Mouse (Mus musculus): ENCODE data around the gene Zyx. TPM values are rescaled to one million over a fixed set of nuclear protein-coding genes. Genes with fewer than 3 reads are reported as not detected.
A peak's percentile ranks its signal among the peaks of the same experiment; 100 is the strongest.

Gene Zyx
- polyA plus RNA-seq, 1 experiment from 2014 or later: 60.2 TPM

DNA sequence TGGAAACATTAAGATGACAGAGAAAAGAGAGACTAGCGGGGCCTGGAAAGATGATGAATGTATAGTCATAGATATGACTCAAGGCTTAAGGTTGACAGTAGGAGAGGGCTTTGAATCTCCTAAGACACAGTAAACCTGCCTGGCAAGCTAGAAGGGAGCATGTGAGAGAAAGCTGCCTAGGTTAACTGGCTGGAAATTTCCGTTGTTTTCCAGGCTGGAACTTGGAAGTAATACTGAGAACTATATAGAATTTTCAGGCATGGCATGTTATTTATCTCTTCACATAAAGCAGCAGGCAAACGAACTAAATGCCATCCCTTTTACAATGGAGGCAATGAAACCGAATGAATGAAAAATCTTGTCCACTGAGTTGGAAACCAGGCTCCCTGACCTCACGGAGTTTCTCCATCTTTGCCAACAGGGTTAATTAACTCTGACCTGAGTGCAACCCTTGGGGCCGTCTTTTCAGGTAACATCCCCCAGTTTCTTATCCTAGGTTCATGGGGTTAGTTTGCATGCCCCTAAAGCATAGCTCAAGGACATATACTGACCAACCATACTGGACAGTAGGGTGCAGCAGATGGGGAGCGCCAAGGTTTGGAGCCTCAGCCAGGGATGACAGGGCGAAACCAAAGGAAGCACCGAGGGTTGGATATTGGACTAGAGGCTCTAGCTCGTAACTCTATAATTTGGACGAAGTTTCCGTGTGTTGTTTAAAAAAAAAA is 987 bp upstream of the Zyx start:
- Histone ChIP-seq H3K4me1 (ENCODE audit: control insufficient read depth, insufficient read depth, low read length) (peaks cover 6% of the 10 kb centered on the region), H3K36me3 (ENCODE audit: control insufficient read depth, insufficient read depth, low read length) (no peaks in the 10 kb centered on the region), H3K27me3 (ENCODE audit: control insufficient read depth, insufficient read depth, low read length) (no peaks in the 10 kb centered on the region), H3K9ac (ENCODE audit: low read length) (no peak overlapping the region), H3K4me2 (peak overlapping the region; percentile 80; the same call in 1 of the 2 replicates), H3K9me3 (ENCODE audit: control insufficient read depth, low read length) (no peaks in the 10 kb centered on the region), H3K27ac (ENCODE audit: low read depth, low read length) (no peak overlapping the region), H3K4me3 (ENCODE audit: low read depth, low read length) (no peak overlapping the region)
- no peak for ATAC-seq (ENCODE audit: low FRiP score)
- 37% methylated on average over 12 of the region's 12 CpGs for WGBS
- peak; percentile 81 for DNase-seq (ENCODE audit: low spot score, missing footprints)

DNA sequence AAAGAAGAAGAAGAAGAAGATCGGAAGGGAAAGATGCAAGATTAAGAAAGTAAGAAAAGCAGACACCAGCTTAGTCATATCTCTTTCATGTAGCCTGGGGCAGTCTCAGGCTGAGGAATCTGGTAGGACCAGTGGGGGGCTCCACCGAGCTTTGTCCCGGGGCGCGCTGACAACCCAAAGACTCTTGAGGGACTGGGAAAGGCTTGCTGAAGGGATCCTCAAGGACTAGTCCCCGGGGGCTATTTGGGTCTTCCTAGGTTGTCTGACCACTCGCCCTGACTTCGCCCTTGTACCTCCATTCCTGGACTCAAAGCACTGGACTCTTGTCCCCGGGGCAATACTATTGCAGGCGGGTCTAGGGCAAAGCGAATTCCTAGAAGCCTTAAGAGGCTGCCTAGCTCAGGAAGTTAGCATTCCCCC is 414 bp upstream of the Zyx start:
- peak overlapping the region; percentile 80 for H3K4me2 ChIP-seq
- DNase-seq (ENCODE audit: low spot score, missing footprints) (no peak), ATAC-seq (ENCODE audit: low FRiP score) (peak; percentile 30)
- H3K9me3 ChIP-seq (ENCODE audit: control insufficient read depth, low read length): no peaks in the 10 kb centered on the region
- H3K27ac ChIP-seq (ENCODE audit: low read depth, low read length): peak overlapping the region; percentile 88
- H3K4me1 ChIP-seq (ENCODE audit: control insufficient read depth, insufficient read depth, low read length): peaks cover 6% of the 10 kb centered on the region
- H3K9ac ChIP-seq (ENCODE audit: low read length): peak overlapping the region; percentile 89
- H3K36me3 ChIP-seq (ENCODE audit: control insufficient read depth, insufficient read depth, low read length): no peaks in the 10 kb centered on the region
- H3K27me3 ChIP-seq (ENCODE audit: control insufficient read depth, insufficient read depth, low read length): no peaks in the 10 kb centered on the region
- WGBS: 1% methylated on average over 11 of the region's 11 CpGs
- peak overlapping the region; percentile 80 for H3K4me3 ChIP-seq (ENCODE audit: low read depth, low read length)

DNA sequence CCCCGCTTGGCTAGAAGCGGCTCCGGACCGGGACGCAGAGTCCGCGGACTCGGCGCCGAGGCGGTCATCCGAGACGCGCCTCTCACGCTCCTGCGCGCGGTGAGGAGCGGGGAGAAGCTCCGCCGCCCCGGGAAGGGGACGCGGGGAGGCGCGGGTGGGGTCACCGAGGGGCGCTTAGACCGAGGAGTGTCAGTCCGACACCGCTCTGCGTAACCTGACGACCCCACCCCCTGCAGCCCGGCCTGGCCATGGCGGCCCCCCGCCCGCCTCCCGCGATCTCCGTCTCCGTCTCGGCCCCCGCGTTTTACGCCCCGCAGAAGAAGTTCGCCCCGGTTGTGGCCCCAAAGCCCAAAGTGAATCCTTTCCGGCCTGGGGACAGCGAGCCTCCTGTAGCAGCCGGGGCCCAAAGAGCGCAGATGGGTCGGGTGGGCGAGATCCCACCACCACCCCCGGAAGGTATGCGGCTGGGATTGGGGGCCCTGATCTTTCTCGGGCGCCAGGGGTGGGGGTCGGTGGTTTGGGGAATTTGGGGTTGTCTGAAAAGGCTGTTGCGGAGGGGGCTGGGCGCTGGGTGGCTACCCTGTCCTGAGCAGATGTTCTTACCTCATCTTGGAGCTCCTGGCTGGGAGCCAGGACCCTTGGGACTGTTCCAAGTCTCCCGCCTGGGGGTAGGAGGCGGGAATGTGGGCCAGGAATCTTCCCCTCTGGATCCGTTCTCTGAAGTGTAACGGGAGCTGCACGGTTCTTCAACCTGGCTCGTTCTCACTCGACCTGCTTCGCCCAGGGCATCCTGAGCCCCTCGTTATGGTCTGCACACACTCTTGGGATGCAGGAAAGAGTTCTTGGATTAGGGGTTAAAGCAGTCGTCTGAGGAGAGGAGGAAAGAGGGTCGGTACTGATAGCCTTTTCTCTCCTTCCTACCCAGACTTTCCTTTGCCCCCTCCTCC is 864 bp downstream of the Zyx start:
- no peaks in the 10 kb centered on the region for H3K27me3 ChIP-seq (ENCODE audit: control insufficient read depth, insufficient read depth, low read length)
- H3K36me3 ChIP-seq (ENCODE audit: control insufficient read depth, insufficient read depth, low read length): no peaks in the 10 kb centered on the region
- ATAC-seq (ENCODE audit: low FRiP score) (peak; percentile 71), DNase-seq (ENCODE audit: low spot score, missing footprints) (peak; percentile 95)
- peak overlapping the region; percentile 80 for H3K4me3 ChIP-seq (ENCODE audit: low read depth, low read length)
- H3K27ac ChIP-seq (ENCODE audit: low read depth, low read length): peak overlapping the region; percentile 88
- under 1% methylated on average over 60 of the region's 72 CpGs for WGBS
- H3K4me2 ChIP-seq: peak overlapping the region; percentile 80
- H3K9ac ChIP-seq (ENCODE audit: low read length): peak overlapping the region; percentile 89
- H3K4me1 ChIP-seq (ENCODE audit: control insufficient read depth, insufficient read depth, low read length): peaks cover 6% of the 10 kb centered on the region
- H3K9me3 ChIP-seq (ENCODE audit: control insufficient read depth, low read length): no peaks in the 10 kb centered on the region

DNA sequence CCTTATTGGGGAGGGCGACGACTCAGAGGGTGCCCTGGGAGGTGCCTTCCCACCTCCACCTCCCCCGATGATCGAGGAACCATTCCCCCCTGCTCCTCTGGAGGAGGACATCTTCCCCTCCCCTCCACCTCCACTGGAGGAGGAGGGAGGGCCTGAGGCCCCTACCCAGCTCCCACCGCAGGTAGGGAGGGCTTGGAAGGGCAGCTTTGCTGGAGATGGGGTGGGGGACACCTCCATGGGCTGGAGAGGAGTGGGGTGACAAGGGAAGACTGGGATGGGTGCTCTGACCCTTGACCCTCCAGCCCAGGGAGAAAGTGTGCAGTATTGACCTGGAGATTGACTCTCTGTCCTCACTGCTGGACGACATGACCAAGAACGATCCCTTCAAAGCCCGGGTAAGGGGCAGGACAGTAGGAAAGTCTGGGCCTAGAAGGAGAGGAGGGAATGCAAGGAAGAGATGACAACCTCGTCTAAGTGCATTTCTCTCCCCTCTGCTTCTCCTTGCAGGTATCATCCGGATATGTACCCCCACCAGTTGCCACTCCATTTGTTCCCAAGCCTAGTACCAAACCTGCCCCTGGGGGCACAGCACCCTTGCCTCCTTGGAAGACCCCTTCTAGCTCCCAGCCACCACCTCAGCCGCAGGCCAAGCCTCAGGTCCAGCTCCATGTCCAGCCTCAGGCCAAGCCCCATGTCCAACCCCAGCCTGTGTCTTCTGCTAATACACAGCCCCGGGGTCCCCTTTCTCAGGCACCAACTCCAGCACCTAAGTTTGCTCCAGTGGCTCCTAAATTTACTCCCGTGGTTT is 1.7 kb downstream of the Zyx start:
- peak overlapping the region; percentile 80 for H3K4me2 ChIP-seq
- H3K9me3 ChIP-seq (ENCODE audit: control insufficient read depth, low read length): no peaks in the 10 kb centered on the region
- H3K9ac ChIP-seq (ENCODE audit: low read length): peak overlapping the region; percentile 89
- peaks cover 6% of the 10 kb centered on the region for H3K4me1 ChIP-seq (ENCODE audit: control insufficient read depth, insufficient read depth, low read length)
- WGBS: 41% methylated on average over 13 of the region's 13 CpGs
- DNase-seq (ENCODE audit: low spot score, missing footprints) (peak; percentile 69), ATAC-seq (ENCODE audit: low FRiP score) (no peak)
- H3K36me3 ChIP-seq (ENCODE audit: control insufficient read depth, insufficient read depth, low read length): peaks cover 3% of the 10 kb centered on the region
- no peaks in the 10 kb centered on the region for H3K27me3 ChIP-seq (ENCODE audit: control insufficient read depth, insufficient read depth, low read length)
- no peak overlapping the region; the same call in 1 of the 2 replicates for H3K27ac ChIP-seq (ENCODE audit: low read depth, low read length)
- peak overlapping the region; percentile 80 for H3K4me3 ChIP-seq (ENCODE audit: low read depth, low read length)

DNA sequence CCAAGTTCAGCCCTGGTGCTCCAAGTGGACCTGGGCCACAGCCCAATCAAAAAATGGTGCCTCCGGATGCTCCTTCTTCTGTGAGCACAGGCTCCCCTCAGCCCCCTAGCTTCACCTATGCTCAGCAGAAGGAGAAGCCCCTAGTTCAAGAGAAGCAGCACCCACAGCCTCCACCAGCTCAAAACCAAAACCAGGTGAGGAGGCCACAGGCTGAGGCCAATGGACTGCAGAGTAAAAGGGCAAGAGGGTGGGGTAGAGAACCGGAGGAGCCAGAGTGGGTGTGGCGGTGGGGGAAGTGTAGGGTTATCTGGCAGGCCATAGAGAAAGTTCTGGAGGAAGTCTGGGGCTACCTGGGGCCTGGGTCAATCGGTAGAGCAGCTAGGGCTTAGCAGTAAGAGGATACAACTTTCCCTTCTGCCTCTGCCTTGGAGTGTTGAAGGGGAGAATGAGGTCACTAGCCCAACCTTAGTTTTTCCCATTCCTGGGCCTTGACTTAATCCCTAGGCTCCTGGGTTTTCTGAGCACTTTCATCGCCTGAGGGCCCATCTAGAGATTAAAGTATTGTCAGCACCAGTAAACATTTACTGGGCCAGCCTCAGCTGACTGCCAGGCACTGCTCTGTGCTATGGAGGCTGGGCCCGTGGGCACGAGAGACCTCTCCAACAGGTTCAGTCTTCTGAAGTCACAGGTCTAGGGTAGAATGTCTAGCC is 2.5 kb downstream of the Zyx start:
- H3K36me3 ChIP-seq (ENCODE audit: control insufficient read depth, insufficient read depth, low read length): peaks cover 8% of the 10 kb centered on the region

DNA sequence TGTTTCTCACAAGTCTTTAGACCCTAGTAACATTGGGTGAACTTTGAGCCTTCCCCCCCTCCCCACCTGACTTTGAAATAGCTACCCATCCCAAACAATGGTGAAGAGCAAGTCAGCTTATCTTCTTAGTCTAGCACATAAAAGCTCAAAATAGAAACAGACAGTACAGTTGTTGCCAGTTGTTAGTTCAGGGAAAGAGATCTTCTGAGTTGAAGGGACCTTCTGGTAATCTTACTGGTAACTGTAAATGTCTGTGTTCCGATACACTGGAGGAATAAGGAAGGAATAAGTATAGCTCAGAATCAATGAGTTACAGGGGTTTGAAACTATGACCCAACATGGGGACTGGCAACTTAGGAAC is 3.0 kb downstream of the Zyx start:
- no peak overlapping the region for H3K27ac ChIP-seq (ENCODE audit: low read depth, low read length)
- H3K4me1 ChIP-seq (ENCODE audit: control insufficient read depth, insufficient read depth, low read length): peaks cover 6% of the 10 kb centered on the region
- H3K4me3 ChIP-seq (ENCODE audit: low read depth, low read length): no peak overlapping the region
- H3K9me3 ChIP-seq (ENCODE audit: control insufficient read depth, low read length): no peaks in the 10 kb centered on the region
- H3K36me3 ChIP-seq (ENCODE audit: control insufficient read depth, insufficient read depth, low read length): peaks cover 8% of the 10 kb centered on the region
- 94% methylated on average over 1 of the region's 1 CpGs for WGBS
- H3K4me2 ChIP-seq: no peak overlapping the region
- H3K27me3 ChIP-seq (ENCODE audit: control insufficient read depth, insufficient read depth, low read length): no peaks in the 10 kb centered on the region
- ATAC-seq (ENCODE audit: low FRiP score) (no peak), DNase-seq (ENCODE audit: low spot score, missing footprints) (no peak)
- H3K9ac ChIP-seq (ENCODE audit: low read length): no peak overlapping the region

More for the DNA sequence above, 2.5 kb downstream of the Zyx start:
- Histone ChIP-seq H3K27me3 (ENCODE audit: control insufficient read depth, insufficient read depth, low read length) (no peaks in the 10 kb centered on the region), H3K4me1 (ENCODE audit: control insufficient read depth, insufficient read depth, low read length) (peaks cover 6% of the 10 kb centered on the region), H3K27ac (ENCODE audit: low read depth, low read length) (no peak overlapping the region), H3K4me2 (no peak overlapping the region), H3K4me3 (ENCODE audit: low read depth, low read length) (no peak overlapping the region), H3K9me3 (ENCODE audit: control insufficient read depth, low read length) (no peaks in the 10 kb centered on the region), H3K9ac (ENCODE audit: low read length) (no peak overlapping the region)
- ATAC-seq (ENCODE audit: low FRiP score): no peak
- DNase-seq (ENCODE audit: low spot score, missing footprints): peak; percentile 68
- 87% methylated on average over 7 of the region's 7 CpGs for WGBS

DNA sequence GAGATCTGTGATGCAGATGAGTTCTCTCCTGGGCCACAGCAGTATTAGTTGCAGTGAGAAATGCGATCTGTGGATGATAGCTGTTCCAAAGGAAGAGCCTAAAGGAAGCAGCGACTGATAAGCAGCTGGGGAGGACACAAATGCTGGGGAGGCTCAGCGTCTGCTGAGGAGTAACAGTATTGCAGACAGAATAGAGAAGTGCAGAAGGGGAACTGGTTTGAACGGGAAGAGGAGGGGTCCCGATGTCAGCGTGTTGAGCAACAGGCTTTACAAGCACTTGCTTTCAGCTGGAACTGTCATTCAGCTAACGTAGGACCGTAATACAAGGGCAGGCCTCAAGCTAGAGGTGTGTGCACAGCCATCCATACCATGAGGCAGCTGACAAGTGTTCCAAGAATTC is 3.8 kb downstream of the Zyx start:
- no peak overlapping the region for H3K27ac ChIP-seq (ENCODE audit: low read depth, low read length)
- H3K36me3 ChIP-seq (ENCODE audit: control insufficient read depth, insufficient read depth, low read length): peaks cover 14% of the 10 kb centered on the region
- no peak for ATAC-seq (ENCODE audit: low FRiP score)
- H3K4me1 ChIP-seq (ENCODE audit: control insufficient read depth, insufficient read depth, low read length): peaks cover 6% of the 10 kb centered on the region
- no peak overlapping the region for H3K4me3 ChIP-seq (ENCODE audit: low read depth, low read length)
- peak; percentile 39 for DNase-seq (ENCODE audit: low spot score, missing footprints)
- no peaks in the 10 kb centered on the region for H3K27me3 ChIP-seq (ENCODE audit: control insufficient read depth, insufficient read depth, low read length)
- no peak overlapping the region for H3K9ac ChIP-seq (ENCODE audit: low read length)
- no peaks in the 10 kb centered on the region for H3K9me3 ChIP-seq (ENCODE audit: control insufficient read depth, low read length)
- H3K4me2 ChIP-seq: no peak overlapping the region
- 88% methylated on average over 8 of the region's 8 CpGs for WGBS
